Mouse (Mus musculus): ENCODE data around the gene Chst15.

Gene Chst15

DNA sequence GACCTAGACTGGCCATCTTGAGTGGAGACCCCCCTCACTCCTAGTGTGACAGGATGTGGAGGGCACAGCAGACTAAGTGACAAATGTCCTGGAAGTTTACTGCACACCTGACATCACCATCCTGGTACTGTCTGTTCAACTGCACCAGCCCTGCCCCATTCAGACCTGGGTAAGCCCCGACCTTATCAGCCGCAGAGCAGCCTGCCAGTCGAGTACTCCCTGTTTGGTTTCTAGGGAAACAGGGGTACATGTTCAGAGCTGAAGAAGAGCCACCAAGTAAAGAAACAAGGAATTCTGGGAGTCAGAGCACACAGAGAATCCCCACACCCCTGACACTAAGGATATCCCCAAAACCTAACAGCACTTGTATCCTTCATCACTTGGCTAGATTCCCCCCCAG is 55.1 kb downstream of the Chst15 start:
- no peak for DNase-seq (ENCODE audit: low read depth)

DNA sequence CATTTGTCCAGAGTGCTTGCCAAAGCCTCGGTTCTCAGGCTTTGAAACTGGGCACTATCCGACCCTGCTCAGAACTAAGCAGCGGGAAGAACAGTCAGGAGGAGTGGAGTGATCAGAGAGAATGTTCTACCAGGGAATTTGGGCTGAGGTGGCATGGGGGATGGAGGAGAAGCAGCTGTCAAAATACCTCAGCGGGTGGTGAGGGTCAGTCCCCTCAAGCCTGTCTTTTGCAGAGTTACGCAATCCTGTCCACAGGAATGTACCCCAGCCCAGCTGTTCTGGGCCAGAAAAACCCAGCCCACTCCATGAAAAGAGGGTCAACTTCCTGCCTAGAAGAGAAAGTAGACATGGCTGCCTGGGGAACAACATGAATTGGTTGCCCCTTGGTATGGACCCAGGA is 56.4 kb downstream of the Chst15 start:
- DNase-seq (ENCODE audit: low read depth), result no peak

DNA sequence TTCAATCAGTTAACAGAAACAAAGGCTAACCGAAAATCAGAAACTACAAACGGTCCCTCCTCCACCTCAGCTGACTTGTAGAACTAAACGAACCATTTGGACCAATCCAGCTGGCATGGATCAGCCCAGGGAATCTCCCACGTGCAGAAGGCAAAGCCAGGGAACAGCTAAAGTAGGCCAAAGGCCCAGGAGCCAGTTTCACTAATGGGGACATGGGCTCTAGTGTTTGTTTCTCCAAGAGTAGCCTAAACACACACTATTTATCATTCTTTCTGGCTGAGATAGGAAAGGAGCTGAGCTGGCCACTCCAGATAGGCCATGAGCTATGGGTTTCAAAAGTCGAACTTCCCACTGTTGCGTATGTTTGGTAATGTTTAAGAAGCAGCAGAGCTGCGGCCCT is 58.2 kb downstream of the Chst15 start:
- DNase-seq (ENCODE audit: low read depth), result no peak

GRCm38 (mm10) chr7:132258216-132258615 is 58.8 kb downstream of the Chst15 start:
- DNase-seq (ENCODE audit: low read depth), result no peak

GRCm38 (mm10) chr7:132253513-132253912 is 63.5 kb downstream of the Chst15 start:
- no peak for DNase-seq (ENCODE audit: low read depth)

DNA sequence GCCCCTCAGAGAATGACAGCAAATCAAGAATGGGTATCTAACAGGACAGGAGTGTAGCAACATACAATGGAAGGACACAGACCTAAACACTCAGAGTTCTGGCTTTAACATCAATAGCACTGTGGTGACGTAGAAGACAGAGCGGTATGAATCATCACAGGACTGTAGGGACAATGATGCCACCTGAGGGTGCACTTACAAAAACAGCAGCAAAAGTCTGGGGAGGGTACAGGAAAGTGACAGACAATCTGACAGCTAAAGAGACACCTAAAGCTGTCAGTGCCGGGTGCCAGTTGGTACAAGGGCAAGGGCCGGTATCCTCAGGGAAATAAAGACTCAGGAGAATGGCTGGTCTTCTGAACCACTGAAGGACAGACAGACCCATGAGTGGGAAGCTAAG is 64.0 kb downstream of the Chst15 start:
- DNase-seq (ENCODE audit: low read depth), result no peak

- no peak for DNase-seq (ENCODE audit: low read depth)
Observed at GRCm38 (mm10) chr7:132249563-132250119, 67.4 kb downstream of the Chst15 start.

DNA sequence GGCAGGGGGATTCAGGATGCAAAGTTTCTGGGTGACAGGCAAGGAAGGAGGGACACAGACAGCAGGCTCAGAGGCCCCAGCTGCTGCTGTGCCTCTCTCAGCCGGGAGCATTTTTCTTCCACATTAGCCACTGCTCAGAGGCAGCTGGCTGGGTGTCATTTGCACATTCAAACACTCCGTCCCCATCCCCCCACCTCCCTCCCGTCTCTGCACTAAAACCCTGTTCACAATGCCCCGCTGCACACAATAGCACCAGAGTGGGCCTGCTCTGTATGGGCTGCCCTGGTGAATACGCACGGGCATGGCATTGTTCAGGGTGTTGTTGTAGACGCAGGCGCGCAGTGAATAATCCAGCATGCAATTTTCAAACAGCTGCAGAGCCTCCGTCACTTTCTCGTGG is 69.5 kb downstream of the Chst15 start:
- no peak for DNase-seq (ENCODE audit: low read depth)

GRCm38 (mm10) chr7:132247091-132247490 is 69.9 kb downstream of the Chst15 start:
- DNase-seq (ENCODE audit: low read depth), result no peak

- DNase-seq (ENCODE audit: low read depth), result no peak
Observed at GRCm38 (mm10) chr7:132245730-132246129, 71.3 kb downstream of the Chst15 start.

GRCm38 (mm10) chr7:132244637-132245036 is 72.4 kb downstream of the Chst15 start:
- no peak for DNase-seq (ENCODE audit: low read depth)

DNA sequence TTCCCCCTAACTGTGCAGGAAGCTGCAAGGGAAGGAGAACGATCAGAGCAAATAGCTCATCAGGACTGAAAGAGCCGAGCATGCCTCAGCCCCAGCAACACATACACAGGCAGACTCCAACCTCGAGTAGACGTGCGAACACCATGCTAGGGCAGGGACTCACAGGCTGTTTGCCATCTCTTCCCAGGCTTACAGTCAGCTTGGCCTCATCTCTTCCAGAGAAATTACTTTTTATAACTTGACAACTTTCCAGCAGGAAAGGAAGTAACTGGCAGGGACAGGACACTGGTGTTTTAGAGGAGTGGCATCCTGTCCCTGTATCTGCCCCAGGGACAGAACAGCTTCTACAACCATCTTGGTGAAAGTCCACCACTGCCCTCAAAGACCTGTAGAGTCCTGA is 73.8 kb downstream of the Chst15 start:
- no peak for DNase-seq (ENCODE audit: low read depth)

DNA sequence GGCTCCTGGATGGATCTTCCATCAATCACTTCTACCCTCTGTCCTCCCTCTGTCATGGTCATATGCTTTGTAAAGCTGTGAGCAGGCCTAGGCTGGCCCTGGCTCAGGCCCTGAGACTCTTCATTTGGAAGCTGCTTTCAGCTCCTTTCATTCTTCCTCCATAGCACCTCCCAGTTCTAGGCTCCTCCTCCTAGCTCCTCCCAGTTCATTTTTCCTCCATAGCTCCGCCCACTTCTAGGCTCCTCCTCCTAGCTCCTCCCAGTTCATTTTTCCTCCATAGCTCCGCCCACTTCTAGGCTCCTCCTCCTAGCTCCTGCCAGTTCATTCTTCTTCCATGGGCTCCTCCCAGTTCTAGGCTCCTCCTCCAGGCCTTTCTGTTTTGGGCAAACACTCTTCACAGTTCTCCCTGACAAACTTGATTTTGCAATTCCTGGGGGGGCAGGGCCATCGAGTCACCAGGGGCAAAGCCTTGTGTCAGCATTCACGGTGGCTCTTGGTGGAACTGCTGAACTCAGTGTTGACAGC is 74.3 kb downstream of the Chst15 start:
- peak; percentile 63 for DNase-seq (ENCODE audit: low read depth)

DNA sequence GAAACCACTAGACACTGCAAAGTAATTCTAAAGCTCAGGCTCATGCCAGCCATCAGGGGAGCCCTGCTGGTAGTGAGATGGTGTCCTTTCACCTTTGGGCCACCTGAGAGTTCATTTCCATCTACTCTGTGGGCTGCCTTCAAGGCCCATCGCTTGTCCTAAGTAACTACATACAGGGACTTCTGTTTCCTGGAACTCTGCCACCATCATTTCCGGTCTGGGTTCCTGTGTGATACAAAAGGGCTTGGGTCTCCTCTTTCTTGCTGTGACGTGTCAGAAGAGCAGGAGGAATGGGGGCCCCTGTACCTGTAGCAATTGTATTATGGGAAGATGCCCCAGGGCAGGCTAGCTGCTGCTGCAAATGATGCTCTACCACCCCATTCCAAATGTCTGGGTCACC is 78.1 kb downstream of the Chst15 start:
- DNase-seq (ENCODE audit: low read depth), result no peak

DNA sequence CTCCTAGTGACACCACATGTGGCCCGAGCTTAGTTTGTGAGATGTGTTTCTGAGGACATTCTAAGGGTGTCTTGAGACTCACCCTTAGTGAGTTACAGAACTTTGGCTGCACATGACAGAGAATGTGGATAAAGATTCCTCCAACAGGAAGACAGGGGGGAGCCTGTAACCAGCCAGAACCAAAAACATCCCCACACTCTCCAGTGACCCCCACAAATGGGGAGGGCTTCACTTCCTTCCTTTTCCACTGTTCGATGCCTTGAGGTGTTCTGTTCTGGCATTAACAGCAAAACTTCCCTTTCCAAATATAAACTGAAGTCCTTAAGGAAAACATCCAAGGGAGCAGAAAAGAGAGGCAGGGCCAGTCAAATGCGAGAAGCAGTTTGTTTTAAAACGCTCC is 79.8 kb downstream of the Chst15 start:
- DNase-seq (ENCODE audit: low read depth), result no peak

- DNase-seq (ENCODE audit: low read depth), result no peak
Observed at GRCm38 (mm10) chr7:132236789-132237188, 80.2 kb downstream of the Chst15 start.

DNA sequence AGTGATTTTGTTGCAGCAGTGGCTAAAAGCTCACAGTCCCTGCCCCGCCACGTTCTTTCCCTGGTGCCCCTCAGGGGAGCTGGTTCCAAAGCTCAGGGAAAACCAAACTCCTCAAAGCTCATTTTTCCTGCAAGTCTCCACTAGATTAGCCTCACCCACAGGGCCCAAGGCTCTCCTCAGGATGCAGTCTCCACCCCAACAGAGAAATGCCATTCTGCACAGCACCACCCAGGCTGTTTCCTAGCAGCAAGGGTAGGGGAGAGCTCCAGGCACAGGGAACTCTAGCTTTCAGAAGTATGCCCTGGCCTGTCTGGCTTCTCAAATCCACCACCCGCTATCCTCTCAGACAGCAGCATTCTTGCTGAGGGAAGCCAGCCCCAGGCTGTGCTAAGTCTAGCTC is 82.8 kb downstream of the Chst15 start:
- DNase-seq (ENCODE audit: low read depth), result no peak

GRCm38 (mm10) chr7:132233732-132234131 is 83.3 kb downstream of the Chst15 start:
- no peak for DNase-seq (ENCODE audit: low read depth)

DNA sequence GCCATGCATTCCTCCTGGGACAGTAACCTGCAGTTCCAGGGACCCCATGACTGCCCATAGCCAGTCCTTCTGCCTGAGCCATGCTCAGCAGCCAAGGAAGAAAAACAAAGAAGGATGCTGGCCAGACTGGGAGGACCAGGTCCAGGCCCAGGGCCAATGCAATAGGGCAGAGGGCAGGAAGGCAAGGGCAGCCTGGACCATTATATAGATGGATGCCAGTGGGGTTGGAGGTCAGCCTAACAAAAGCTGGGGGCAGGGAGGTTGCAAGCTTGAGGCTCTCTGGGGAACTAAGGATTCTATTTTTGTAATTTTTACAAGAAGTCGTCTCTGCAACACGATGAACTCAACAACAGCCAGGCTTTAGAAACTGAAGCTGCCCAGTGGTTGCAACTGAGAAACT is 84.1 kb downstream of the Chst15 start:
- no peak for DNase-seq (ENCODE audit: low read depth)

- no peak for DNase-seq (ENCODE audit: low read depth)
Observed at GRCm38 (mm10) chr7:132231476-132231875, 85.6 kb downstream of the Chst15 start.

GRCm38 (mm10) chr7:132230961-132231360 is 86.1 kb downstream of the Chst15 start:
- DNase-seq (ENCODE audit: low read depth), result no peak

- DNase-seq (ENCODE audit: low read depth), result peak; percentile 14
Observed at GRCm38 (mm10) chr7:132227075-132227640, 89.9 kb downstream of the Chst15 start.

DNA sequence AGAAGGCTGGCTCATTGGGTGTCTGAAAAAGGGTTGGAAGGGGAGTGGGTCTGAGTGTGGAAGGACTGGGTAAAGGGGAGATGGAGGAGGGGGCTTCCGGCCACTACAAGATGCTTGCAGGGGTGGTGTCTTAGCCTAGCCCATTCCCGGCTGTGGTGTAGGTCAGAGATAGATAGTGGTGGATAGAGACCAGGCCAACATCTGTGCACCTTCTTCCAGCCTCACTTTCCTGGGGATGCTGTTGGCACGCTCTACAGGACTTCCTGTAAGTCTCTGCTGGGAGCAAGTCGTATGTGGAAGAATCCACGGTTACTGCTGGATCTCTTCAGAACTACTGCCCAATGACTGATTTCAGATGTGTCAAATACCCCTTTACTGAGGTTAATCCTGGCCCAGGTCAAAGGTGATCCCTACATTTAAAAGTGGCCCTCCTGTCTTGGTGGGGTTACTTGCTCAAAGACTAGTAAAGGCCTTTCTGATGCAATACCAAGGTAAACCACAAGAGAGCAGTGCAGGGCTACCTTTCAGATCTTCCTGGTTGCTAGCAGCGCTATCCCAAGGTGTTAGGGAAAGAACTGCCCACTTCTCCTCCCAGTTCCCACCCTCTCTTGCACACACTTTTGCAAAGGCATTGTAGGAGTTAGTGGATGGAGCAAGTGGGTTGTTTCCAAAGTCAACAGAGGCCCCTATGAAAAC is 90.5 kb downstream of the Chst15 start:
- DNase-seq (ENCODE audit: low read depth), result peak; percentile 80

Data from c-Kit-positive CD71-negative TER-119-negative erythroid progenitor cells, embryonic 14.5 days (primary cell).